Mouse (Mus musculus): ENCODE results near the gene Cyct. TPM values are rescaled to one million over a fixed set of nuclear protein-coding genes. Genes with fewer than 3 reads are reported as not detected.

Cyct gene
- total RNA-seq, 2 experiments from 2014 or later, result not detected

DNA sequence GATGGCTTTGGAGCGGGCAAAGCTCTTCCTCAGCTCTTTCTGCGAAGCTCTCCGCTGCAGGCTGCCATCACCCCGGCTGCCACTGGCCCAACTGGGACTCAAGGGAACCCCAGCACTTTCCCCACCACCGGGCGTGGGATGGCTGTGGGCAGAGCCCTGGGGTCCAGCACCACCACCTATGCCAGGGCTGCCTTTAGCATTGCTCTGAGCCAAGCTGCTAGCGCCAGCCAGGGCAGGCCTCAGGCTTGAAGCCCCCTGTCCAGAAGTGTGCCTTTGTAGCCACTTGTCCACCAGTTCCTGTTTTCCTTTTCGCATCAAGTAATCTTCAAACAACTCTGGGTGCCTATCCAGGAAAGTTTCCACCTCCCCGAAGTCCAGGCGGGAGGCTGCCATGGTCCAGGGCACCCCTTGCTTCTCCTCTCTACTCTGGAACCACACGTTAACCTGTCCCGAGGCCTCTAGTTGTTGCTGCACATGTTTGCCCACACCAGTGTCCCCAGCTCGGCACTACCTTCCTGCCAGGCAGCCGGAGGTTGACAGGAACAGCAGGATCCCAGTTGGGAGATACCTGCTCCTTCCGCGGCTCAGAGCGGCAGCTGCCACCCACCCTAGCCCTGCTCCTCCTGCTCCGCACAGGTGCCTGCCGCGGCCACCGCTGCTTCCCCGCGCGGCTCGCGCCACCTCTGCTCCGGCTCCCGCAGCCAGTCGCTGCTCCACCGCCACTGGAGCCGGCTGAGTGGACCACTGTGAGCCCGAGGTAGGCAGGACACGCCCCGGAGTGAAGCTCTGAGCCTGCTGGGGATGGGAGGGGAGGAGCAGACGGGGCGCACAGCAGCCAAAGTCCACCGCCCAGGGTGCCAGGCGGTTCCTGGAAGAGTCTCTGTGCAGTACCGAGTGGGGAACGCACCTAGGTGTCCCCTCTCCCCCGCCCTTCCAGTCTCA lies 21.8 kb downstream of the Cyct start, which contains the start of gene Pde11a:
Gene Pde11a (minus strand): TSS at position 560 of the 942 bp plus-strand sequence.
- no peak for ATAC-seq (ENCODE audit: poor library complexity, severe bottlenecking)

- no peak for ATAC-seq (ENCODE audit: poor library complexity, severe bottlenecking)
Observed at GRCm38 (mm10) chr2:76334596-76334995, 25.7 kb downstream of the Cyct start.

DNA sequence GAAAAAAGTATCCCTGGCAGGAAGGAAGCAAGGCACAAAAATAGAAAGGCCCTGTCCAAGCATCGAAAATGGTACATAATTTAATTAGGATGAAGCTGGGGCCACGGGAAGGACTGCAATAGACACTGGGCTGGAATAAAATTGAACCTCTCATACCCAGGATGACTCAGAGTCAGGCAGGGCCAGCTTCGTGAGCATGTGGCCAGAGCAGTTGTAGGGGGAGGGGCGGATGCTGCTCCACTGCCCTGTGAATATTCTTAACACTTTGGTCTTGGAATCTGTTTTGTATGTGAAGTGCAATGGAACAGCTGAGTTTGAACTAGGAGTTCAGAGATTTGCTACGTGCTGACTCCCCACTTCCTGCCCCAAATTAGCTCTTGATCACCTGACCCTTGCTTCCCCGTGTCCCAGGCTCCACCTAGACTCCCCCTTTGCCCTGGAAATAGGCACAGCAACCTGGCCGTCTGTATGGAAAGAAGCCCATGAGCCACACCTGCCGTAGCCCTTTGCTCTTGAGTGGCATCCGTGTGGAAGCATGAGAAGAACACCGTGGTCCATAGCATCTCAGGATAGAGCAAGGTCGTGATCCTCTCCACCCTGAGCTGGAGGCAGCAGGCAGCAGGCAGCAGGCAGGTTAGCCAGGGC lies 28.0 kb downstream of the Cyct start:
- no peak for ATAC-seq (ENCODE audit: poor library complexity, severe bottlenecking)

DNA sequence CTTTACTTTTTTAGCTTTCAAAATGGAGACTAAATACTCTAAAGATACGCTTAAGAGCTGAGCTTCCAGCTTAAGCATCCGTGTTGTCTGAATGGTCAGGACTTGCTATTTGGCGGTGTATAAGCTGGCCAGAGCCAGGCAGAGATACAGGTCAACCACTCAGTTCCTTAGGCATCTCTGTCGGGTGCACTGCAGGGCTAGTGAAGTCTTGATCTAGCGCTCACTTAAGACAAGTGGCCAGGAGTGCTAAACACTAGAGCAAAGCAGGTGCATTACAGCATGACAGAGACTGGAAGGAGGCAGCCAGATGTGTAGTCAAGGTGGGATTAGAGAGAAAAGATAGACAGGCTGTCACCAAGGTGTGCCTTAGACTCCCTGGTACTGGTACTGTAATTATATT lies 30.2 kb downstream of the Cyct start:
- no peak for ATAC-seq (ENCODE audit: poor library complexity, severe bottlenecking)

DNA sequence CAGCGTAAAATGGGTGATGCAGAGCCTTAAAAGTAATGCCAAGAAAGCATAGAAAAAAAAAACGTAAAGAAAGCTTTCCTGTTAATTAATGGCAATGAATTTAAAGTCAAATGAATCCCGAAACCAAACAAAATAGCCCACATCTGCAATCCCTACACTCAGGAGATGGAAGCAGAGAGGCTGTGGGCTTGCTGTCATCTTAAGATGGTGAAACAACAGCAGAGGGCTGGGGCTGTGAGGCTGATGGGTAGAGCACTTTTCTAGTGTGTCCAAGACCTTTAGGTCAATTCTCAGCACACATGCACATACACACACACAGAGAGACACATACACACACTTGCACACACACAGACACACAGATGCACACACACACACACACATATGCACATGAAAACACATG lies 34.1 kb downstream of the Cyct start:
- no peak for ATAC-seq (ENCODE audit: poor library complexity, severe bottlenecking)

GRCm38 (mm10) chr2:76324463-76324862 lies 35.8 kb downstream of the Cyct start:
- no peak for ATAC-seq (ENCODE audit: poor library complexity, severe bottlenecking)

DNA sequence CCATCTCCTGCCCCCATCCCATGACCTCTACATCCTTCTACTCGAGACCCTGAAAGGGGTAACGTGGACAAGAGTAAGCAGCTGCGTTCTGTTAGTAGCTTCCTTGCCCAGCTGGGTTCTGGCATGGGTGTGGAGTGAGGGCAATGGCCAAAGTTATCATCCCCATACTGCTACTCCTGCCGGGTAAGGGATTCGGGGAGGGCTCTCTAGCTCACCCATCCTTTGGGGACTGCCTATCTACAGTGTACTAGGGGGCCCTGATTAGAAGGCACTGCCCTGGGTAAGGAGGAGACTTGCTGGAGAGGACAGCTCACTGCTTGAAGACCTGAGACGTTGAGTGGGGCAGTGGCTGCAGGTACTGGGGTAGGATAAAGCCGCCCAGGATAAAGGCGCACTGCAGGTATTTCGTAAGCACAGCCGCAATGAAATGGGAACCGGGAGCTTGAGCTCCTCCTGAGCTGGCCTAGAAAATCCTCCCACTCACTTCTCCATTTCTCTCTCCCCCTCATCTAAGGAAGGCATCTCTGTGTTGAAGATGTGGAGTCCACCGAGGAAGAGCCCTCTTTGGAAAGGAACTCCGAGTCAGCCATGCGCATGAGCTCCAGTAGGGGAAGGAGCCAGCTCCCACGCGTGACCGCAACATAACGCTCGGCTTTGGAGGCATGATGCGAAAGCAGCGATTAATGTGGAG lies 36.9 kb downstream of the Cyct start:
- ATAC-seq (ENCODE audit: poor library complexity, severe bottlenecking), result no peak

GRCm38 (mm10) chr2:76320336-76320735 lies 39.9 kb downstream of the Cyct start:
- no peak for ATAC-seq (ENCODE audit: poor library complexity, severe bottlenecking)

GRCm38 (mm10) chr2:76319231-76319630 lies 41.0 kb downstream of the Cyct start:
- no peak for ATAC-seq (ENCODE audit: poor library complexity, severe bottlenecking)

Other genes with a start within 250 kb of the Cyct start
- gene Pde11a, start 21.7 kb downstream of the Cyct start, total RNA-seq (2015), result not detected in 2 replicates
- gene Pde11a, start 21.7 kb downstream of the Cyct start, total RNA-seq (2017), result 0.04 TPM in 1 of 2 replicates, not detected in the other
- gene Rbm45, start 9.5 kb upstream of the Cyct start, total RNA-seq (2015), result 15.8 and 20.6 TPM in 2 replicates
- gene Rbm45, start 9.5 kb upstream of the Cyct start, total RNA-seq (2017), result 36.2 and 41.9 TPM in 2 replicates
- gene Osbpl6, start 46.1 kb upstream of the Cyct start, total RNA-seq (2015), result not detected in 2 replicates
- gene Osbpl6, start 46.1 kb upstream of the Cyct start, total RNA-seq (2017), result 0.07 TPM in 1 of 2 replicates, not detected in the other

All from megakaryocyte, adult 5-6 weeks (primary cell).